Mouse (Mus musculus) subcutaneous adipose tissue, adult 2 months (tissue): ENCODE measurements around the gene Tex21. TPM values are rescaled to one million over a fixed set of nuclear protein-coding genes. Genes with fewer than 3 reads are reported as not detected.

Experiments
- polyA plus RNA-seq: library from polyadenylated mRNA; depleted of rRNA; stranded (reverse); fragments of >200 nt; gene quantifications from 2 replicates; pipeline ENCODE4 v1.2.3, GENCODE M21; 2012; ENCODE audit warnings: low replicate concordance; rRNA removed

Tex21 gene
- not detected in 2 replicates for polyA plus RNA-seq

GRCm38 (mm10) chr12:76246646-76247045 is at the start of gene Tex21:
Tex21 (minus strand) TSS chr12:76246746.

GRCm38 (mm10) chr12:76254725-76255498 is 8.4 kb upstream of the Tex21 start, which contains the start of gene Mthfd1:
Mthfd1 (plus strand) TSS chr12:76255298.

DNA sequence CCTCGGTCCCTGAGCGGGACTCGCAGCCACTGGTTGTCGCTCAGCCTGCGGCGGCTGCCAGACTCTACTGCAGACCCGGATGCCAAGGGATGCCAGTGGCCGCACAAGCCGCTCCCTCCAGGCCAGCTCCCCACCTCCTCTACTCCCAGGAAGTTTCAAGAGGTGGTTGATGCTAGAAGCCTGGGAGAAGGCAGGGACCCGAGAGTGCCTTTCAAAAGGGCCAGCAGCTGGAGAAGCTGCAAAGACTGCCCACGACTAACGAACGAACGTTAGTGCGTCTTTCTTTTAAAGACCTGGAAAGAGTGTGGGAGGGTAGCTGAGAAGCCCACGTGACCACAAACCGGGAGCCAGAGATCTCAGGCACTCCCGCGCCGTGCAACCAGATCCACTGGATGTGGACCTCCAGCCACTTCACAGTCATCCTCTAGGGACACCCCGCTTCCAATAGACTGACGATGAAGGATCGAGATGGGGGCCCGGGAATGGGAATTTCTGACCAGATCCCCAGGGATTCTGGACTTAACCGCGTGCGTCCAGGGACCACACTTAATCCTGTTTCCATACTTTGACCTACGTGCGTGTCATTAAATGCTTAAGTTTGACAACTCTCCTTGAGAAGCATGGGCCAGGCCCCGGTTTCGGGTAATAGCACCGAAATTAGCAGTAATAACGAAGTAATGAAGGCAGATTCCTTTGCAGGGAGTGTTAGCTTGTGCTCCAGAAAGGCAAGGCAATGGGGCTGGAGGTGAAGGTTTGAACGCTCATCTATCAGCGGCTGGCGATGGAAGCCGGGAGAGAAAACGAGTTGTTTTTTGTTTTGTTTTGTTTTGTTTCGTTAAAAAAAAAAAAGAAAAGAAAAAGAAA is 69.3 kb downstream of the Tex21 start, which contains the start of gene Esr2:
Gene Esr2, minus strand, starts transcription at position 260 of the 864 bp plus-strand sequence.

Other genes starting within 250 kb of the Tex21 start
- 0.10 TPM in 1 of 2 replicates, not detected in the other for gene Esr2, start 69.5 kb downstream of the Tex21 start, polyA plus RNA-seq
- gene Mthfd1, start 8.6 kb upstream of the Tex21 start, polyA plus RNA-seq: 16.6 and 33.9 TPM in 2 replicates
- gene Akap5, start 78.1 kb upstream of the Tex21 start, polyA plus RNA-seq: 0.58 and 0.60 TPM in 2 replicates
- gene Zbtb25, start 122.9 kb upstream of the Tex21 start, polyA plus RNA-seq: 7.3 and 14.5 TPM in 2 replicates
- 1.8 and 3.8 TPM in 2 replicates for gene Zbtb1, start 123.5 kb upstream of the Tex21 start, polyA plus RNA-seq
- gene Hspa2, start 157.4 kb upstream of the Tex21 start, polyA plus RNA-seq: 15.1 and 29.6 TPM in 2 replicates
- 0.04 and 0.77 TPM in 2 replicates for gene Ppp1r36, start 170.8 kb upstream of the Tex21 start, polyA plus RNA-seq